Mouse (Mus musculus) induced T-regulatory cell, adult 2 months (primary cell): ENCODE data around the gene Syt1.

ENCODE experiments used
- DNase-seq: peaks from one replicate; pipeline ENCODE4 v3.0.0-alpha.2; 2012; ENCODE audit warnings: low read depth

Gene Syt1

GRCm38 (mm10) chr10:108577611-108578010 lies 433.2 kb downstream of the Syt1 start:
- DNase-seq, result no peak

DNA sequence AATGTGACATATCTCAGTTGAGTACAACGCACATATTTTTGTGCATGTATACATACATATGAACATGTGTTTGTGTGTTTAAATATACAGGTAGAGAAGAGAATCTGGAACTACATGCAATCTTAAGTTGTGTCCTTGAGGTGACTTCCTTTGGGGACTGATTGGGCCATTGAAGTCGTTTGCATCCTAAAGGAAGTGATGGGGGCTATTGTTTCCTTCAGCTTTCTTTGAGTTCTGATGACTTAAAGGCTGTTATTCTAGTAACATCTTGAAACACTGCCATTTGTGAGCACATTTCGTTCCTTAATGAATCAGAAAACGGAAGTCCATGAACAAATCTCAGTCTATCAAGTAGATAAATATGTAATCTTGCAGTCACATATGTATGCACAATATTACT lies 438.0 kb downstream of the Syt1 start:
- no peak for DNase-seq

- no peak for DNase-seq
Observed at GRCm38 (mm10) chr10:108571104-108571503, 439.7 kb downstream of the Syt1 start.

GRCm38 (mm10) chr10:108569568-108570139 lies 441.1 kb downstream of the Syt1 start:
- DNase-seq, result no peak

- no peak for DNase-seq
Observed at GRCm38 (mm10) chr10:108568925-108569324, 441.9 kb downstream of the Syt1 start.

GRCm38 (mm10) chr10:108568136-108568535 lies 442.6 kb downstream of the Syt1 start:
- DNase-seq, result no peak

DNA sequence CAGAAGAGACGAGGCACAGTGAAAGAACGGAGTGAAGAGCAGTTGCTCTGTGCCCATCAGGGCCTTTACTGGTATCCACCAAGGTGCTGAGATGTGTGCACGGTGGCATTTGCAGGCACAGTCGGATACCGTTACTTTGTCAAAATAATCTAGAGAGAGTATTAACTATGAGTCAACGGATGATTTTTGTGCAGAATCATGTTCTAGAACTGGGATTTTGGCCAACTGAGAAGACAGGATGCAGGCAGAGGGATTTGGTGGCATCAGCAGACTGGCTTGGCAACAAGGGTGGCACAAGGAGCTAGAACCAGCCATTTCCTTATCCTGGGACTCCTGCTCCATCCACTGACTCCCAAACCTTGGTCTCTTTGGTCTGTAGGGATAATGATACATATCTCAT lies 443.3 kb downstream of the Syt1 start:
- DNase-seq, result no peak

DNA sequence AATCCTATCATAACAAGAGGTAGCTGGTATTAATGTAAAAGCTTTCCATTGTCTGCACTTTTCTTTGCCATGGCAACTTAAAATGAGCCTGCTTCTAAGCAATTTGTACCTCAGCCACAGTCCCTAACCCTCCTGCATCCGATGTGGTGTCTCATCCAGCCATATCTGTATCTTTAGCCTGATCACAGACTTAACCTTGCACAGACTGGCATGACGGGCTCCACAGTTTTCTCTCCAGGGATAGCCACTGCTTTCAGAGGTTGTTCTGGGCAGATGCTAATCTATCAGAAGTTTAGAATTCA lies 451.2 kb downstream of the Syt1 start:
- DNase-seq, result no peak

- no peak for DNase-seq
Observed at GRCm38 (mm10) chr10:108558812-108559606, 451.8 kb downstream of the Syt1 start.

DNA sequence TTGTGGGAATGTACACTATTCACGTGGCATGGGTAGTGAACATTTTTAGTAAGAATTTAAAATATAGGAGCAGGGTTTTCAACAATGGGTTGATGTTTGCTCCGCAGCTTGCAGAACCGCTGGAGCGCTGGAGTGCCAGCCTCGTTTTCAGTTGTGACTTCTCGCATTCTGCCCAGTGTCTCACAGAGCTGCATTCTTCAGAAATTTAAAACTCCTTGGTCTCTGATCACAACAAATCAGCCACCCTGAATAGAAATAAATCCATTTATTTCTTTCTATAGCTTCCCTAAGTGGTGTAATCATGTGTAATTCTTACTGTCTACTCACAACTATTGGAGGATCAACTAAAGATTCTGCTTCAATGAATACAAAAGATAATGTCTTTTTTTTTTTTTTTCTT lies 458.2 kb downstream of the Syt1 start:
- no peak for DNase-seq

GRCm38 (mm10) chr10:108545715-108546114 lies 465.1 kb downstream of the Syt1 start:
- no peak for DNase-seq

- DNase-seq, result no peak
Observed at GRCm38 (mm10) chr10:108541555-108541954, 469.2 kb downstream of the Syt1 start.

DNA sequence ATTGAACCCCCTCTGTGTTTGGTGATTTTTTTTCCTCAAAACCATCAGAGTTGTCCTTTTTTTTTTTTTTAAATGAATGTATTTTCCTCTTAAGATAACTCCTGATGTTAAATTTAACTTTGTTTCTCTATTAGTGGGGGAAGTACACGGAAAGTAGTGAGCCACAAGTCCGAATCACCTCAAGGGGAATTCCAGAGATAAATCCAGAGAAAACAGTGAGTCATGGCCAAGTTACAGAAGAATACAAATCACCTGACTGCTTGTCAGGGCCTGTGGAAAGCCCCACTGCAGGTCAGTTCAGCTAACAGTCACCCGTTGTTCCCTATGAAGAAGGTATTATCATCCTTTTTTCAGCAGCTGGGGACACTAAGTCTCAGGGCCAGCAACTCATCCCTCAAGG lies 472.2 kb downstream of the Syt1 start:
- DNase-seq, result no peak

DNA sequence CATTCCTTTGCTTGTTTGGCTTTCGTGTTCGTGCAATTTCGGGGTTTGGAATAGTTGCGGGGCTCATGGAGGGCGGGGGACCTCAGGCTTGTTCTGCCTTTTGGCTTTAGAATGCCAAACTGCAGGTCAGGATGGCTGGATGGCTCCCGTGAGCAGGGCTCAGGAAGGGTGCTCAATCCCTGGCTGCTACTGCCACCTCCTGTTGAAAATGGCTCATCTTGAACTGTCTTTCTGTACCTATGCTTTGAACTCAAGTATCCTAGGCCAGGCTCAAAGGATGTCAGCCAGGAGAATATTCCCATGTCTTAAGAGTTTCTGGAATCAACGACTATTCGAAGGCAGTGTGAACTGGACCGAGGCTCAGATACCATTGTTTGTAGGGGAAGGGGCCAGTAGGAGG lies 473.1 kb downstream of the Syt1 start:
- no peak for DNase-seq

DNA sequence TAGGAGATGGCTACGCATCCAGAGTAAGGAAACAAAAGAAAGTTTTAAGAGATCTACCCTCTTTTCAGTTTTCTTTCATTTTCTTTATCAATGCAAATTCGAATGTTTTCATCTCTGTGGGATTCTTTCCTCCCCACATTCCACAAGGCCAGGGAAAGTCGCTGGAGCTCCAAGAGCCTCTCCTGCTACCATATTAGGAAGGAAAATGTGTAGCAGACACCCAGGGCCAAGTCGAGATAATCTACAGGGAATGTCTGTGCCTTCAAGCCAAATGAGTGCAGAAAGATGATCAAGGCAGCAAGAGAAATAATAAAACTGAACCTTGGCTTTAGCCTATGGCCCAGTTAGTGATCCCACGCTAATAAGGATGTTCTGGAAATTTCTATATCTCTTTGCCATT lies 474.9 kb downstream of the Syt1 start:
- no peak for DNase-seq

GRCm38 (mm10) chr10:108534112-108534511 lies 476.7 kb downstream of the Syt1 start:
- DNase-seq, result no peak

DNA sequence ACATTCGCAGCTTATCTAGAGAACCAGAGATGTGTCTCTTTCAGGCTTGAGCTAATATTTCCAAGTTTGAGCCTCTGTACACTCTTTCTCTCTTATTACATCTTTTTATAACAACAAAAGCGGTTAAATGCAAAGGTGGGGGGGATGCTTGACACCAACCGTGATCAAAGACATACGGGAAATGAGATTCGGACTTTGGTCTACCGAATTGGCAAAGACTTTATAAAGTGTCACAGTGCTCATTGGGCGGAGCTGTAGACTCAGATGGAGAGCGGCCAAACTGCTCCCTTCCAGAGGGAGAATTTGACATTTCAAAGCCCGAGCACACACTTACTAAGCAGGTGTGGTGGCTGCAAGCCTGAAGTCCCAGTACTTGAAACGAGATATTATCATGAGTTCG lies 477.9 kb downstream of the Syt1 start:
- no peak for DNase-seq

GRCm38 (mm10) chr10:108532283-108532682 lies 478.5 kb downstream of the Syt1 start:
- no peak for DNase-seq

DNA sequence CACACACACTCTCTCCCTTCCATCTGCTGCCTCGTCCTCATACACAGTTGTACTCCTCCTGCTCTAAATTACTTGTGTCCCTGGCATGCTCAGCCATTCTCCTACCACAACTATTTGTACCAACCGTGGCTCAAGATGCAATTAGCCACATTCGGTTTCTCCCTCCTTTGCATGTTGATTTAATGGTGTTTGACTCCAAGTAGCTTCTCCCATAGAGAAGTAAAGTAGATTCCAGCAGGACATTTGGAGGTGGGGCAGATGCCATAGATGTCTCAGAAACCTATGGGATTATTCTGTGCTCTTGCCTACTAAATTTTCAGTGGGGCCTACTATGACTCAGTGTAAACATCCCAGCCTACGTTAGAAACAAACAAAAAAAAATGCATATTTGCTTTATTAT lies 479.1 kb downstream of the Syt1 start:
- no peak for DNase-seq

DNA sequence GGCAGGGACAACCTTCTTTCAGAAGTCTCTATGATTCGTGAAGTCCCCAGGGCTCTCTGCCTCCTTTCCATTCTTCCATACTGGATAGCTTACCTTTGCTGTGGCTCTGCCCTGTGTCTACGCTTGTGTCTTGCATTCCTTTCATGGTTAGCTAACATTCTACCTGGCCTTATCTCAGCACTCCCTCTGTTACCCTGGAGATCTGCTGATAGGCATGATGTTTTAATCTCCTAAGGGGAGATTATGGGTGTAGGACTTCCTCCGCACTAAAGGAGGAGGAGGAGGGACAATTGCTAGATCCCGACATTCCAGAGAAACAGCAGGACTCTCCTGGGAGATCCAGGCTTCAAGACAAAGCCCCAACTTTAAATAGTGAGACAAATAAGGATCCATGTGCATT lies 479.7 kb downstream of the Syt1 start:
- no peak for DNase-seq

DNA sequence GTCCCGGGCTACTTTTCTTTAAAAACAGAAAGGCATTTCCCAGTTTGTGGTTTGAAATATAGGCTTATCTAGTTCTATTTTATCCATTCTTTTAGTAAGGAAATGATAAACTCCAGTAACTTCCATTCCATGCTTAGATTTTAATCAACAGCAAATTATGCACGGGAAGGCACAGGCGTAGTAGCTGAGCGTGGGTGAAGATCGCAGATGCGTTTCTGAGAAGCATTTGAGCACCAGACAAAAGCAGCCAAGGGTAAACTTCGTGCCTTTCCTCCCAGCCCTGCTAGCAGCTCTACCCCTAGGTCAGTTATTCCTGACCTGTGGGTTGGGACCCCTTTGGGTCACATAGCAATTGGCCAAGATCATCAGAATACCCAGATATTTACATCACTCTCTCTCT lies 482.4 kb downstream of the Syt1 start:
- no peak for DNase-seq

DNA sequence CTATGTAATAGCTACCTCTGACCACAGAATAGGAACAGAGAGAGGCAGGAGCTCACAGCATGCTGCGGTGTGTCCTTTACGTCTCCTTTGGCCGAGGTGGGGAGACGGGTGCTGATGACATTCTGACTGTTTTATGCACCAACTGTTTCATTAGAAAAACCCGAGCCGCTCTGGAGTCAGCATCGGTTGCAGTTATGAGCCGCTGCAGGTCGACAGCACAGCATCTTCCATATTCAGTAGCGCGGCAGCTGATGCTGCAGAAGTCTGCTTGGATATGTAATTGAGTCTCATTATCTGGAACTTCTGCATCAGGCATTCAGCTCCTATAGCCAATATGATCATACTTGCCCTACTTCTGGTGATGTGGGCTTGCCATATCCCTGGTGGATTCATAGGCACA lies 485.3 kb downstream of the Syt1 start:
- no peak for DNase-seq

DNA sequence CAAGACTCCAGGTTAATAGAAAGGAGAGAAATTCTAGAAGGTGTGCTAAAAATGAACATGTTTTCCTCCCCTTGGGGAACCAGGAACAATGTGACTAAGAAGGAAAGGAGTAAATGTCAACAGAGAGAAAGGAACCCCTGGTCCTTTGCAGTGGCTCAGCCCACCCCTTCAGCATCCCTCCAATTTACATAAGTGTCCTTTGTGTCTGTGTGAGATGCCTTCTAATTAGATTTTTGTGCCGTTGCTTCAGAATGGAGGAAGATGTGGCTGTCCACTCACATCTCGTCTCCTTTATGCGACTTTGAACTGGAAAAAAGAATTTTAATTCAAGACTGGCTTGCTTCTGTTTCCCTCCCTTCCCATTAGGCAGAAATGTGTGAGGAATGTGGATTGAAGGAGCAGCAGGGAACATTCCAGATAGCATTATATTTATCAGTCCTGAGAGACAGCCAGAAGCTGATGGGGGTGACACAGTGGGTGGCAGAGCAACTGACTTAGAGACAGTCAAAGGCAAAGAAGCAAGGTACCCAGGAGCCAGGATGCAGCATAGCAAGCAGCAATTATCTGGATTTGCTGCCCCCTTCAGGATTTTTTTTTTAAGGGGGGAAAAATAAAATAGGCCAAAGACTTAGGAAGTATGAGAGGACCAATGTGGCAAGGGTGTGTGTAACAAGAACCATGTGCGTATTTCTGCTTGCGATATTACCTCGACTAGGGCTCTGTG lies 486.3 kb downstream of the Syt1 start:
- DNase-seq, result no peak

DNA sequence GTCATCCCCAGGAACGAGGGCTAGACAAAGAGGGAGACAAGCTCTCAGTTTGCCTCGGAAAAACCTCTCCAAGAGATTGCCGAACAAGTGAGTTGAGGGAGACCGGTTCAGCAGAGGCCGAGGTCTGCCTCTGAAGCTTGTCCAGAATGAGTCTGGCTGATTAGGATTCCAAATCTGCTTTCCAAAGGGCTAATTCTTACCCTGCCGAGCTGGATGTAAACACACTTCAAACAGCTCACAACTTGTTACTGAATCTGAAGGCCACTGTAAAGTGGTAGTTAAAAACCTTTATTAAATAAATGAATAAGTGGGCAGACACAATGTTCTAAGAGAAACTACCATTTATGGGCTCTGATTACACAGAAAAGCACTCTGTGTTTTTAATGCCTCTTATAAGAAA lies 491.6 kb downstream of the Syt1 start:
- DNase-seq, result no peak
